Mouse (Mus musculus) cortical plate, adult 2 months (tissue): ENCODE data around the gene Polr2b. TPM values are rescaled to one million over a fixed set of nuclear protein-coding genes. Genes with fewer than 3 reads are reported as not detected.
A peak's percentile ranks its signal among the peaks of the same experiment; 100 is the strongest.

Experiments
- H3K27ac ChIP-seq: fragments of 200-500 bp; 2 replicates; pipeline ENCODE4 v1.5.1; 2012; ENCODE audit warnings: low read length, control low read depth, inconsistent platforms; ENCODE audit not compliant: insufficient read depth
- H3K4me1 ChIP-seq: fragments of 200-500 bp; 2 replicates; pipeline ENCODE4 v1.6.1; 2011; ENCODE audit warnings: low read length; ENCODE audit not compliant: control insufficient read depth, insufficient read depth
- H3K4me3 ChIP-seq: fragments of 200-500 bp; 2 replicates; pipeline ENCODE4 v1.5.1; 2011; ENCODE audit warnings: mild to moderate bottlenecking, low read length, control low read depth; ENCODE audit not compliant: insufficient read depth
- CTCF ChIP-seq: fragments of 200-500 bp; IDR thresholded peaks from 2 replicates; pipeline ENCODE4 v1.5.1; 2011; ENCODE audit warnings: mild to moderate bottlenecking, control low read depth, low read length; ENCODE audit not compliant: insufficient read depth; ENCODE audit errors: extremely low read depth
- POLR2A ChIP-seq: fragments of 200-500 bp; IDR thresholded peaks from 2 replicates; pipeline ENCODE4 v1.6.1; 2011; ENCODE audit warnings: mild to moderate bottlenecking, low read length, control low read depth; ENCODE audit not compliant: insufficient read depth; ENCODE audit errors: extremely low read depth
- polyA plus RNA-seq: library from polyadenylated mRNA; depleted of rRNA; stranded (reverse); fragments of >200 nt; gene quantifications from 2 replicates; pipeline ENCODE4 v1.2.3, GENCODE M21; 2012; rRNA removed

The Polr2b gene
- 35.4 and 35.9 TPM in 2 replicates for polyA plus RNA-seq

GRCm38 (mm10) chr5:77309924-77310772 lies at the start of gene Polr2b, which contains the start of gene Noa1:
Gene Polr2b, plus strand, starts transcription at chr5:77310147.
Gene Noa1, minus strand, starts transcription at chr5:77310084.
- TF ChIP-seq POLR2A, result peak; percentile 79
- no peak for TF ChIP-seq CTCF
- peak within 1 kb of the TSS; percentile 50 for H3K4me3 ChIP-seq

DNA sequence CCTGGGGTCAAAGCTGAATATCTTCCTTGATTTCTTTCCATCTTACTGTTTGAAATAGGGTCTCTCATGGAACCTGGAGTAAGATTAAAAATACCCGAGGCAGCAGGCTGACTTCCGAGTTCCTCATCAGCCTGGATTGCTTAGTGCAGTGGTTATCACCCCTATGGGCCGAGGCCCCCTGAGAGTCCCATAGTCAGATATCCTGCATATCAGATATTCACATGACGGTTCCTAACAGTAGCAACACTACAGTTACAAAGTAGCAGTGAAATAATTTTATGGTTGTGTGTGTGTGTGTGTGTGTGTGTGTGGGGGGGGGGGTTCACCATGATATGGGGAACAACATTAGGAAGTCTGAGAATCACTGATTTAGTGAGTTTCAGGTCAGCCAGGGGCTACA lies 48.8 kb upstream of the Polr2b start:
- no peak overlapping the region for H3K27ac ChIP-seq
- no peaks in the 10 kb centered on the region for H3K4me1 ChIP-seq
- no peak overlapping the region for H3K4me3 ChIP-seq
- TF ChIP-seq CTCF (no peak), POLR2A (no peak)

More at GRCm38 (mm10) chr5:77309924-77310772, at the start of gene Polr2b, which contains the start of gene Noa1:
- peak within 1 kb of the TSS; percentile 53 for H3K27ac ChIP-seq
- peaks cover 6% of the 10 kb centered on the region; the same call in 1 of the 2 replicates for H3K4me1 ChIP-seq

DNA sequence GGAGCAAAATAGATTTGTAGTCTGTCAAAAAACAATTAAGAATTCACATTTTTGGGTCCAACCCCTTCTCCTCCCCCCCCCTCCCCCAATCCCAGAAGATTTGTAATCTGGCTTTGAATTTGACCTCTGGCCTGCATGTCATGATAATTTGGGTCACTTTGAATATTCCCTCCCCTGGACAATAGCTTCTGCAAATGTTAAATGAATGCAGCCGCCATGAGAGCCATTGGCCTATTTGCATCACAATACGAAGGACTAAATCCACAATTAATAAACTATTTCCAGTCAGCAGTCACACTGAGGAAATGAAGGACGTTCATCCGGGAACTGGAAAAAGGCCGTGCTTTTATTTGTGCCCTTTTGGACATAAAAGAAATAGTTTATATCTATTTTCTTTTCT lies 47.8 kb upstream of the Polr2b start:
- TF ChIP-seq CTCF (no peak), POLR2A (no peak)
- Histone ChIP-seq H3K27ac (no peak overlapping the region), H3K4me3 (no peak overlapping the region), H3K4me1 (no peaks in the 10 kb centered on the region)

GRCm38 (mm10) chr5:77265081-77265670 lies 44.8 kb upstream of the Polr2b start, which contains the start of gene Rest:
Gene Rest, plus strand, starts transcription at chr5:77265491.
- Histone ChIP-seq H3K27ac (no peak within 1 kb of the TSS), H3K4me1 (no peaks in the 10 kb centered on the region), H3K4me3 (peak within 1 kb of the TSS; percentile 82)
- TF ChIP-seq POLR2A (no peak), CTCF (no peak)

DNA sequence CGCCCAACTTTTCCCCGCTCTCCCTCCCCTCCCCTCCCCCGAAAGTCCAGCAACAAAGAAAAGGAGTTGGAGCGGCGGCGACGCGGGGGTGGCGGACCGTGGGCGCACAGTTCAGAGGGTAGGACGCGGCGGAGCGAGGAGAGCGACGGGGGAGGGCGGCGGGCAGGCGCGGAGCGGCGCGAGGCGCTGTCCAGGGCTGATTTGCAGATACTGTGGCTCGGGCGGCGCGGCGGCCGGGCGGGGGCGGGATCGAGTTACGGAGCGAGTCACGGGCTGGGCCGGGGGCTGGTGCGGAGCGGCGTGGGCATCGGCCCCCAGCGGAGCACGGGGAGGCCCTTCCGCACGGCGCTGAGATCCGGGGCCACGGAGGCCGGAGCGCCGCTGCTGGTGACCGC lies 44.3 kb upstream of the Polr2b start:
- Histone ChIP-seq H3K4me1 (no peaks in the 10 kb centered on the region), H3K27ac (no peak overlapping the region), H3K4me3 (peak overlapping the region; percentile 82)
- TF ChIP-seq POLR2A, result no peak
- no peak for TF ChIP-seq CTCF

DNA sequence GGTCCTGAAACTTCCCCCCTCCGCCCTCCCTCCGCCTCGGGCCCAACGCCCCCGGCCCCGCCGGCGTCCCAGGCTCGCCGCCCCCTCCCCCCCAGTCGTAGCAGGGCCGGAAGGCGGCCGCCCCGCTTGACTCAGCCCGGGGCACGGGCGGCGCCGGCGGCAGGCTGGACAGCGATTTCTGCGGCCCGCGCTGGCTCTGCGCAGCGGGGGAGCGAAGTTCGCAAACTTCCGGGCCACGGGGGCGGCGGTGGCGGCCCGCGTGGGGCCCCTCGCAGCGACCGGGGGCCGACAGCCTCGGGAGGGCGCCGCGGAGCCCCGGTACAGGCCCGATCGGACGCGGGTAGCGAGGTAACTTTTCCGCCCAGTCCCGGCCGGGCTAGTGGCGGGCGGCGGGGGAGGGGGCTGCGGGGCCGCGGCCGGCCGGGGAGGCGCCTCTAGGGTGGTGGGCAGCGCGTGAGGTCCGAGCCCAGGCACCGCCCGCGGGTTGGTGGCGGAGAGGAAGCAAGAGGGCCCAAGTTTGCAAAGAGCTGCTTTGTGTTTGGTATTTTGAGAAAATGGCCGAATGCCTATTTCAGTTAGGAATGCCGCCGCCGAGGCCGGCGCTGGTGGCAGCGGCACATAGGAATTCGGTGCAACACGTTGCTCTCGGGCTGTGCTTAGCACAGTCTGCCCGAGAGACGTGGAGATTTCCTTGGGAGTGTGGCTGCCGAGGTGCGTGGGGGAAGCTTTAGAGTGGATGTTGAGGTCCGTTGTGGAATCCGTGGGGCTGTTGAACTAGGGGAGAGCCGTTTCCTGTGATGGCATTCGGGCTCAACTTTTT lies 43.7 kb upstream of the Polr2b start:
- Histone ChIP-seq H3K4me1 (no peaks in the 10 kb centered on the region), H3K27ac (0 out of 2 replicates have a peak overlapping the region, but pooled peaks have one; percentile 22), H3K4me3 (peak overlapping the region; percentile 82)
- TF ChIP-seq CTCF (no peak), POLR2A (no peak)

DNA sequence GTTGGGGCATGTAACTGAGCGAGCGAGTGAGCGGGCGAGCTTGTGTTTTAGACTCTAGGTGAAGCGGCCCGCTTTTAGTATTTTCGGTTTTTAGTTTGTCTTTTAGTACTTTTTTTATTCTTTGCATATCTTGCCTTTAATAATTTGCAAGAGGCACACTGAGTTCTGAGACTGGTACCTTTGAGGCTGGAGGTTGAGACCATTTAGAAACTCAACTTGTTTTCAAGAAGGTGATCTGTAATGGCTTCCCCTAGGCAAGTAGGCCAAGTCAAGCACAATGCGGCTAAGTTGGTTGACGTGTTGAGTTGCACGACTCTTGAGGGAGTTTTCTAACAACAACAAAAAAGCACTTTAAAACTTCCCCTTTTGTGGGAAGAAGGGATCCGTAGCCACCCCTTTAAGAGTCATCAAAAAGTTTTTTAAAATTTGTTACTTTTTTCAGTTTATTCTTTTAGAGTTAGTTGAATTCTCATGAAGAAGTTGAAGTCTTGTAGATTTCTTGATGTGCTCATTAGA lies 43.0 kb upstream of the Polr2b start:
- no peak for TF ChIP-seq POLR2A
- no peak for TF ChIP-seq CTCF
- Histone ChIP-seq H3K4me1 (no peaks in the 10 kb centered on the region), H3K4me3 (peak overlapping the region; percentile 82), H3K27ac (no peak overlapping the region)

- no peak for TF ChIP-seq CTCF
- TF ChIP-seq POLR2A, result no peak
- H3K4me3 ChIP-seq, result no peak overlapping the region; the same call in 1 of the 2 replicates
- no peak overlapping the region for H3K27ac ChIP-seq
- H3K4me1 ChIP-seq, result no peaks in the 10 kb centered on the region
Observed at GRCm38 (mm10) chr5:77267441-77267840, 42.5 kb upstream of the Polr2b start.

DNA sequence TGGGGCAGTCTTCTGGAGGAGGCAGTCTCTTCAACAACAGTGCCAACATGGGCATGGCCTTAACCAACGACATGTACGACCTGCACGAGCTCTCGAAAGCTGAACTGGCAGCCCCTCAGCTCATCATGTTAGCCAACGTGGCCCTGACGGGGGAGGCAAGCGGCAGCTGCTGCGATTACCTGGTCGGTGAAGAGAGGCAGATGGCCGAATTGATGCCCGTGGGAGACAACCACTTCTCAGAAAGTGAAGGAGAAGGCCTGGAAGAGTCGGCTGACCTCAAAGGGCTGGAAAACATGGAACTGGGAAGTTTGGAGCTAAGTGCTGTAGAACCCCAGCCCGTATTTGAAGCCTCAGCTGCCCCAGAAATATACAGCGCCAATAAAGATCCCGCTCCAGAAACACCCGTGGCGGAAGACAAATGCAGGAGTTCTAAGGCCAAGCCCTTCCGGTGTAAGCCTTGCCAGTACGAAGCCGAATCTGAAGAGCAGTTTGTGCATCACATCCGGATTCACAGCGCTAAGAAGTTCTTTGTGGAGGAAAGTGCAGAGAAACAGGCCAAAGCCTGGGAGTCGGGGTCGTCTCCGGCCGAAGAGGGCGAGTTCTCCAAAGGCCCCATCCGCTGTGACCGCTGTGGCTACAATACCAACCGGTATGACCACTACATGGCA lies 41.9 kb upstream of the Polr2b start:
- no peak overlapping the region for H3K27ac ChIP-seq
- no peak for TF ChIP-seq CTCF
- no peak for TF ChIP-seq POLR2A
- no peak overlapping the region for H3K4me3 ChIP-seq
- no peaks in the 10 kb centered on the region for H3K4me1 ChIP-seq
